Mouse (Mus musculus) urinary bladder, postnatal 36 days (tissue): Measurements from ENCODE around the gene Endou.

Source experiments
- DNase-seq, 2 experiments: peaks; one replicate each; pipeline ENCODE4 v3.0.0; 2022; ENCODE audit warnings: low spot score in 2 of 2, mixed read lengths in 1 of 2

Gene Endou

GRCm38 (mm10) chr15:97754476-97754875 lies 23.3 kb upstream of the Endou start:
- DNase-seq, result no peak

DNA sequence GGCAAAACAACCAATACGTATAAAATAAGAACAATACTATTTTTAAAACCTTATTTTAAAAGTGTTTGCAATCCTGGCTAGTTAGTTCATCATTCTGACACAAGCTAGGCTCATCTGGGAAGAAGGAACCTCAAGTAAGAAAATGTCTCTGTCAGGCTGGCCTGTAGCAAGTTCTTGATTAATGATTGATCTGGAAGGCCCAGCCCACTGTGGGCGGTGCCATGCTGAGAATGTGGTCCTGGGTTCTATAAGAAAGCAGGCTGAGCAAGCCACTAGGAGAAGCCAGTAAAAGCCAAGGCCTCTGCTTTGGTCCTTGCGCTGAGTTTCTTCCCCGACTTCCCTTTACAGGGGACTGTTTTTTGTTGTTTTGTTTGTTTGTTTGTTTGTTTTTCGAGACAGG lies 21.4 kb upstream of the Endou start:
- no peak for DNase-seq

GRCm38 (mm10) chr15:97751676-97752075 lies 20.5 kb upstream of the Endou start:
- no peak for DNase-seq

DNA sequence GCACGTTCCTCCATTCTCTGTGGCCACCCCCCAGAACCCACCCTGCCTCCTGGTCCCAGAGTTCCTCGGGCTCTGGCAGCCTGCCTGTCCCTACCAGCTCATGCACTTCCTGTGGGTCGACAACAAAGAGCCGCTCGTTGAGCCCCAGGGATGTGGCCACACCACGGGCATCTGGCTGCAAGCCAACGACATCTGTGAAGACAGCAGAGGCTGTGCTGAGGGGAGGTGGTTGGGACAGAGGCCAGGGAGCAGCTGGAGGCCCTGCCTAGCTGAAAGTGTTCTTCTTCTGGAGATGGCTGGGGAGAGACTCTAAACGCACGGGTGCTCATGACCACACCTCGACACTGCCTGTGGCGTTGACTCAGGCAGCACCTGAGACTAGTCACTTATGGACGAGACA lies 19.6 kb upstream of the Endou start:
- peak in 1 of 2 experiments; percentile 48 for DNase-seq

DNA sequence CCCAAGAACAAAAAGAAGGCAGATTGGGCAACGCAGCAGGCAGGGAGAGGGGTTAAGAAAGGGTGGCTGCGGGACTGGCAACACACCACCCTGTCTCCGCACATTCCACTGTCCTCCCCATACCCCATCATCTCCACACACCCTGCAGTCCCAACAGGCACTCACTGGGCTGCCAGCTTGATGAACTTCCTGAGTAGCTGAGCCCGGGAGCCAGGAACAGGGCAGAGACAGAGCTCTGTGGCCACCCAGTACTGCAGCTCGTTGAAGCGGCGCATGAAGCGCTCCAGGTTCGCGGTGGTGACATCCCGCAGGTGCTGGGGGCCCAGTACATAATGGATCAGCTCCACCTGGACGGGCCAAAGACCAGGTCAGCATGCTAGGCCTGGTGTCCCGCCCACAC lies 18.7 kb upstream of the Endou start:
- DNase-seq, result no peak

- no peak for DNase-seq
These were observed 18.3 kb upstream of the Endou start for GRCm38 (mm10) chr15:97749397-97749796.

DNA sequence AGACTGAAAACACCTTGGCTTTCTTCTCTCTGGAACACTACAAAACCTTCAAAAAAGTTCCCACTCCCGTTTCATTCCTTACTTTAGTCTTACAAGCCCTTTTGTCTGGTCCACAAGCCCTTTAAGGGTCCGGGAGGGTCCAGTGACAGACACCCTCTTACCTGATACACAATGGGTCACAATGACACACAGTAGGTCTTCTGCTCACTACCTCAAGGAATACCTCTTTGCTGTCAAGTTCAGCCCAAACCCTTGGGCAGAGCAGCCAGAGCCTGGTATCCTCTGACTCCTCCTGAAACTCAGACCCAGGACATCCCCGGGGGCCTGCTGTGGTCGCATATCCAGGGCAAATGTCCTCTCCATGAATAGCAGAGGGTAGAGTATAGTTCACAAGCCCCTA lies 17.8 kb upstream of the Endou start:
- no peak for DNase-seq

GRCm38 (mm10) chr15:97748309-97748708 lies 17.2 kb upstream of the Endou start:
- DNase-seq, result no peak

- no peak for DNase-seq
These were observed 16.3 kb upstream of the Endou start for GRCm38 (mm10) chr15:97747486-97747885.

DNA sequence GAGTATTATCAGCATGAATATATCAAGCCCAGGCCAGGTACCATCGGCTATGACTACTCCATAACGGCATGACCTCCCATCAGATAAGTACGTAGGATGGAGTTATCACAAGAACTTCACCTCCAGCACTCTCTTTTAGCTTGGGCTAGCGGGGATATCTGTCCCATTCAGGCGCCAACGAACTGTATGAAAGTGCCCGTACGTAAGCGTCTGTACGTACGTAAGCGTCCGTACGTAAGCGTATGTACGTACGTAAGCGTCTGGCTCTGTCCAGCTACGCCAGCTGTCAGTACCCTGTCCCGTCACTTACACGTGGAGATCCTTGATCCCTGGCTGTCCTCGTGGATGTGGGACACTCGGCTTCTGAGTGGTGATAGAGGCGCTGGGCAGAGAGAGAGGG lies 15.6 kb upstream of the Endou start:
- DNase-seq, result no peak

GRCm38 (mm10) chr15:97746278-97746677 lies 15.1 kb upstream of the Endou start:
- no peak for DNase-seq

GRCm38 (mm10) chr15:97745331-97745730 lies 14.2 kb upstream of the Endou start:
- DNase-seq, result peak in 1 of 2 experiments; percentile 41

DNA sequence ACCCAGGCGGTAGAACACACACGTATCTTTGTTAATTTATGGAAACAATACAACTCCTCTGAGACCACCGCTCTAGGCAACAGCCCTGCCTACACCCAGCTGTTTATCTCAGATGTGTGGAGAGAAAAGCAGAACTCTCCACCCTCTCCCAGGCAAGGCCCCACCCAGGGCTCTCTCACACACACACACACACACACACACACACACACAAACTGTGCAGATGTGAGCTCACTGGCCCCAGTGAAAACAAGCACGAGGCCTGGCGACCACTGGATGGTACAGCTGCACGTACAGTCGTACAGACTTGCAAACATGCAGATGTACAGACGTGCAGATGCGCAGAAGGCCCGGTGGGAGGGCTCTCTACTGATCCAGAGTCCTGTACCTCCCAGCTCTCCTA lies 13.8 kb upstream of the Endou start:
- no peak for DNase-seq

GRCm38 (mm10) chr15:97743961-97744525 lies 12.9 kb upstream of the Endou start:
- DNase-seq, result no peak

DNA sequence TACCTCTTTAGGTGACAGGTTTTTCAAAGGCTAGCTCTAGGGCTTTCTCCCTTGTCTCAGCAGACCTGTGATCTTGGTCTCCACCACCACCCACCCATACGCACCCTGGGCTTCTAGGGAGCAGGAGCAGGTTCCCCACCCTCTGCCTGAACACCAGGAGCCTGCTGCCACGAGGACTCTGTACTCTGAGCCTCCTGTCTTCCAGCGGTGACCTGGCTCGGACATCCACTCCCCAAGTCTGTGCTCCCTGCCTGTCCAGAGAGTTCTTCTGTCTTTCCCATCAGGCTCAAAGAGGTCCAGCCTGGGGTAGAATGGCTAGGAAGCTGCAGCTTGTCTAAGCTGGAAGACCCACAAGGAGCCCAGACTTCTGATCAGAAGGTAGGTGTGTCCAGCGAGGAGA lies 12.1 kb upstream of the Endou start:
- no peak for DNase-seq

DNA sequence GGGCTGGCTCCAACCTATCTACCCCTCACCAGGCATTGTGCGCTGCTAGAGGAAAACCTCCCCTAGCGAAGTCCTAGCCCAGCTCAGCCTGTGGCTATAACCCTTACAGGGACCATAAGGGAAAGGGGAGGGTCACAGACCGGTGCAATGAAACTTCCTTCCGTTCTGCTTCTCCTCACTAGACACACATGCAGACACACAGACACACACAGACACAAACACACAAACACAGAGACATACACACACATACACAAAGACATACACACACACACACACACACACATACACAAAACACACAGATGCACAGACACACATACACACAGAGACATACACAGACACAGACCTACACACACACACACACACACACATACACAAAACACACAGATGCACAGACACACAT lies 11.5 kb upstream of the Endou start:
- DNase-seq, result no peak

GRCm38 (mm10) chr15:97742074-97742473 lies 10.9 kb upstream of the Endou start:
- no peak for DNase-seq

- no peak for DNase-seq
These were observed 10.5 kb upstream of the Endou start for GRCm38 (mm10) chr15:97741662-97742061.

GRCm38 (mm10) chr15:97740283-97740732 lies 9.2 kb upstream of the Endou start:
- DNase-seq, result no peak

- DNase-seq, result no peak
These were observed 7.8 kb upstream of the Endou start for GRCm38 (mm10) chr15:97738923-97739322.

- DNase-seq, result no peak
These were observed 849 bp upstream of the Endou start for GRCm38 (mm10) chr15:97731988-97732387.

DNA sequence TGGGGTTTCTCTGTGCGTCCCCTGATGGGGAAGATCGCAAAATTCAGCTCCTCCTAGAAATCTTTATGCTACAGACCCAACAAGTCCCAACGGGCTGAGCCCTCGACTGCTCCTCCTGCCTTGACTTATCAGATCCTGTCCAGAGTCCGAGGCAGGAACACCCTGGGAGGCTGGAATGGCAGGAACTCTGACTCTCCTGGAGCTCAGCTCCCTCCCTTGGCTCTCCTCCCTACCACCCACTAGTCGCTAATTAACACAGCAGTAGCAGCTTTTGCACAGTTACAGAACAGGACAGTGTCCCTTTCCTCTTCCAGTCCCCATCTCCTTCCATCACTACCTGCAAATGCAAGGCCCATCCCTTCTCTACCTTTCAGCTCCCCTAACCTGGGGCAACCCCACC lies 774 bp downstream of the Endou start:
- DNase-seq, result no peak

- peak in 1 of 2 experiments; percentile 51 for DNase-seq
These were observed 2.3 kb downstream of the Endou start for GRCm38 (mm10) chr15:97728804-97729203.

DNA sequence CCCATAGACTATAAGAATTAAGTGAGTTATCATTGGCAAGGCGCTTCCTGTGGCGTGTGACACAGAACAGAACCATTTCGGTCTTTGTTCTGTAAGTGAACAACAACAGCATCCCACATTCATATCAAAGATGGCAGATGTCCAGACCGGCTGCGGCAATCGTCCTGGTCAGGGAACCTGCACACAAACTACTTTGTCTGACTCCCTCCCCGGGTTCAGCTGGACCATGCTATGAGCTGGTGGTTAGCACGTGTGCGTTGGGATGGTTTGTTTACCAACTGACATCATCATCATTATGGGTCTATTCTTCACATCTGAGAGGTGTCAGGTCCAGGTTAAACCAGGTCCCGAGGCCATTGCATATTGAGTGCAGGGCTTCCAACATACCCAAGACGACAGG lies 2.7 kb downstream of the Endou start:
- no peak for DNase-seq
